In genomic region chr6:136763912-136764311, GRCm38 (mm10) we compare ENCODE assay signal across 17 mouse cellular contexts. TPM values are rescaled to one million over a fixed set of nuclear protein-coding genes. Genes with fewer than 3 reads are reported as not detected.
A peak's percentile ranks its signal among the peaks of the same experiment; 100 is the strongest.
DNase-seq lines count a peak whose midpoint lies in the region; ATAC-seq and TF ChIP-seq lines count a peak whose summit lies in the region.
"Had no signal": no experiment of that assay in that cellular context is flagged by ENCODE, and none has a peak within 500 bp of the region (broad histone marks: within the 10 kb centered on the region; RNA-seq: fewer than 3 reads in every experiment).

No protein-coding gene starts in this region.

- H3K4me3 ChIP-seq in forebrain, postnatal 0 days (ENCODE audit: low read depth, low read length), result no peak overlapping the region
- H3K4me3 ChIP-seq in forebrain, embryonic 12.5 days (replicated peaks), result no peak overlapping the region
- no peak overlapping the region for H3K4me3 ChIP-seq in hindbrain, embryonic 13.5 days
- H3K4me3 ChIP-seq in hindbrain, embryonic 12.5 days, result no peak overlapping the region
- no peak overlapping the region for H3K4me3 ChIP-seq in midbrain, embryonic 13.5 days (replicated peaks)
- H3K4me3 ChIP-seq in midbrain, embryonic 16.5 days (ENCODE audit: low read depth, low read length), result no peak overlapping the region
- H3K4me3 ChIP-seq in small intestine, adult 2 months (ENCODE audit: low read depth, low read length), result no peak overlapping the region
- no peak overlapping the region for H3K4me3 ChIP-seq in forebrain, embryonic 10.5 days
- H3K4me3 ChIP-seq: neural tube, embryonic 12.5 days had no signal

- TF ChIP-seq POLR2A in small intestine, adult 2 months (IDR thresholded peaks at IDR 0.05; ENCODE audit: low read depth, low read length), result no peak

- peak; percentile 75 for ATAC-seq in forebrain, postnatal 0 days
- no peak for ATAC-seq in forebrain, embryonic 12.5 days (ENCODE audit: low FRiP score)
- 0 out of 2 replicates have a peak, but pooled peaks have one; percentile 52 for ATAC-seq in hindbrain, embryonic 13.5 days (ENCODE audit: low FRiP score)
- no peak for ATAC-seq in hindbrain, embryonic 12.5 days (ENCODE audit: low FRiP score)
- ATAC-seq in midbrain, embryonic 13.5 days, result peak; percentile 50; the same call in 1 of the 2 replicates
- ATAC-seq in midbrain, embryonic 16.5 days, result no peak
- ATAC-seq: forebrain, embryonic 16.5 days had no signal

- no peaks in the 10 kb centered on the region for H3K36me3 ChIP-seq in forebrain, postnatal 0 days (ENCODE audit: insufficient read depth)
- no peaks in the 10 kb centered on the region for H3K36me3 ChIP-seq in forebrain, embryonic 12.5 days (replicated peaks)
- H3K36me3 ChIP-seq in hindbrain, embryonic 13.5 days, result no peaks in the 10 kb centered on the region
- no peaks in the 10 kb centered on the region for H3K36me3 ChIP-seq in hindbrain, embryonic 12.5 days
- no peaks in the 10 kb centered on the region for H3K36me3 ChIP-seq in midbrain, embryonic 13.5 days
- H3K36me3 ChIP-seq in midbrain, embryonic 16.5 days (ENCODE audit: control insufficient read depth, insufficient read depth, low read length), result no peaks in the 10 kb centered on the region
- peaks cover 58% of the 10 kb centered on the region for H3K36me3 ChIP-seq in small intestine, adult 2 months (ENCODE audit: control insufficient read depth, insufficient read depth, low read length)
- no peaks in the 10 kb centered on the region for H3K36me3 ChIP-seq in forebrain, embryonic 10.5 days (replicated peaks)
- H3K36me3 ChIP-seq: neural tube, embryonic 12.5 days had no signal

- TF ChIP-seq CTCF in forebrain, postnatal 0 days (IDR thresholded peaks at IDR 0.05; ENCODE audit: low read depth), result no peak
- no peak for TF ChIP-seq CTCF in small intestine, adult 2 months (IDR thresholded peaks at IDR 0.05; ENCODE audit: extremely low read depth, insufficient read length, insufficient replicate concordance, low read depth, low read length)

- no peak overlapping the region for H3K4me2 ChIP-seq in forebrain, postnatal 0 days (ENCODE audit: low read depth)
- H3K4me2 ChIP-seq in forebrain, embryonic 12.5 days, result no peak overlapping the region
- H3K4me2 ChIP-seq in hindbrain, embryonic 13.5 days, result no peak overlapping the region
- H3K4me2 ChIP-seq in hindbrain, embryonic 12.5 days (replicated peaks), result no peak overlapping the region
- no peak overlapping the region for H3K4me2 ChIP-seq in midbrain, embryonic 13.5 days (replicated peaks)
- H3K4me2 ChIP-seq in midbrain, embryonic 16.5 days (ENCODE audit: low read length), result no peak overlapping the region
- H3K4me2 ChIP-seq: neural tube, embryonic 12.5 days had no signal

- 72% methylated on average over 1 of the region's 1 CpGs for WGBS in forebrain, postnatal 0 days
- 90% methylated on average over 1 of the region's 1 CpGs for whole genome bisulfite sequencing in forebrain, embryonic 12.5 days
- 72% methylated on average over 1 of the region's 1 CpGs for WGBS in hindbrain, embryonic 13.5 days
- WGBS in hindbrain, embryonic 12.5 days, result 78% methylated on average over 1 of the region's 1 CpGs
- 97% methylated on average over 1 of the region's 1 CpGs for WGBS in midbrain, embryonic 13.5 days
- WGBS in midbrain, embryonic 16.5 days, result 78% methylated on average over 1 of the region's 1 CpGs
- 12% methylated on average over 1 of the region's 1 CpGs for WGBS in small intestine, adult 2 months
- WGBS in forebrain, embryonic 10.5 days, result 88% methylated on average over 1 of the region's 1 CpGs

- H3K27ac ChIP-seq in forebrain, postnatal 0 days (ENCODE audit: low read depth, low read length), result no peak overlapping the region
- H3K27ac ChIP-seq in forebrain, embryonic 12.5 days, result no peak overlapping the region
- H3K27ac ChIP-seq in hindbrain, embryonic 13.5 days, result no peak overlapping the region
- no peak overlapping the region for H3K27ac ChIP-seq in hindbrain, embryonic 12.5 days
- no peak overlapping the region for H3K27ac ChIP-seq in midbrain, embryonic 13.5 days
- H3K27ac ChIP-seq in midbrain, embryonic 16.5 days (ENCODE audit: low read length), result no peak overlapping the region
- H3K27ac ChIP-seq in small intestine, adult 2 months (ENCODE audit: insufficient read depth, low read depth, low read length), result peak overlapping the region; percentile 76; the same call in 1 of the 2 replicates
- no peak overlapping the region for H3K27ac ChIP-seq in forebrain, embryonic 10.5 days
- H3K27ac ChIP-seq: macrophage; neural tube, embryonic 12.5 days had no signal

- no peak overlapping the region for H3K9ac ChIP-seq in forebrain, postnatal 0 days
- H3K9ac ChIP-seq in forebrain, embryonic 12.5 days, result no peak overlapping the region
- no peak overlapping the region for H3K9ac ChIP-seq in hindbrain, embryonic 13.5 days
- H3K9ac ChIP-seq in hindbrain, embryonic 12.5 days, result no peak overlapping the region
- no peak overlapping the region for H3K9ac ChIP-seq in midbrain, embryonic 13.5 days (replicated peaks)
- no peak overlapping the region for H3K9ac ChIP-seq in midbrain, embryonic 16.5 days (ENCODE audit: low read depth, low read length)
- H3K9ac ChIP-seq: neural tube, embryonic 12.5 days had no signal

- no peaks in the 10 kb centered on the region for H3K27me3 ChIP-seq in forebrain, postnatal 0 days (ENCODE audit: insufficient read depth, low read length)
- H3K27me3 ChIP-seq in forebrain, embryonic 12.5 days, result no peaks in the 10 kb centered on the region
- H3K27me3 ChIP-seq in hindbrain, embryonic 13.5 days, result no peaks in the 10 kb centered on the region
- H3K27me3 ChIP-seq in hindbrain, embryonic 12.5 days, result no peaks in the 10 kb centered on the region
- no peaks in the 10 kb centered on the region for H3K27me3 ChIP-seq in midbrain, embryonic 13.5 days
- no peaks in the 10 kb centered on the region for H3K27me3 ChIP-seq in midbrain, embryonic 16.5 days (ENCODE audit: control insufficient read depth, insufficient read depth, low read depth, low read length)
- H3K27me3 ChIP-seq in small intestine, adult 2 months (ENCODE audit: control insufficient read depth, insufficient read depth, low read length), result no peaks in the 10 kb centered on the region
- no peaks in the 10 kb centered on the region for H3K27me3 ChIP-seq in forebrain, embryonic 10.5 days (ENCODE audit: poor library complexity, severe bottlenecking)
- H3K27me3 ChIP-seq: neural tube, embryonic 12.5 days had no signal

- H3K9me3 ChIP-seq in forebrain, postnatal 0 days (ENCODE audit: low read length), result no peaks in the 10 kb centered on the region
- no peaks in the 10 kb centered on the region for H3K9me3 ChIP-seq in forebrain, embryonic 12.5 days
- H3K9me3 ChIP-seq in hindbrain, embryonic 13.5 days, result no peaks in the 10 kb centered on the region
- H3K9me3 ChIP-seq in hindbrain, embryonic 12.5 days (replicated peaks), result no peaks in the 10 kb centered on the region
- no peaks in the 10 kb centered on the region for H3K9me3 ChIP-seq in midbrain, embryonic 13.5 days
- no peaks in the 10 kb centered on the region for H3K9me3 ChIP-seq in midbrain, embryonic 16.5 days (replicated peaks; ENCODE audit: control insufficient read depth, low read length, poor library complexity, severe bottlenecking)
- no peaks in the 10 kb centered on the region for H3K9me3 ChIP-seq in forebrain, embryonic 10.5 days
- H3K9me3 ChIP-seq: neural tube, embryonic 12.5 days had no signal

- no peaks in the 10 kb centered on the region for H3K4me1 ChIP-seq in forebrain, postnatal 0 days (ENCODE audit: insufficient read depth)
- no peaks in the 10 kb centered on the region for H3K4me1 ChIP-seq in forebrain, embryonic 12.5 days
- H3K4me1 ChIP-seq in hindbrain, embryonic 13.5 days (replicated peaks), result no peaks in the 10 kb centered on the region
- H3K4me1 ChIP-seq in hindbrain, embryonic 12.5 days, result no peaks in the 10 kb centered on the region
- no peaks in the 10 kb centered on the region for H3K4me1 ChIP-seq in midbrain, embryonic 13.5 days (replicated peaks)
- H3K4me1 ChIP-seq in midbrain, embryonic 16.5 days (ENCODE audit: control insufficient read depth, insufficient read depth, low read length), result no peaks in the 10 kb centered on the region
- peaks cover 20% of the 10 kb centered on the region; the same call in 1 of the 2 replicates for H3K4me1 ChIP-seq in small intestine, adult 2 months (ENCODE audit: control insufficient read depth, insufficient read depth, insufficient read length, low read length)
- no peaks in the 10 kb centered on the region for H3K4me1 ChIP-seq in forebrain, embryonic 10.5 days
- H3K4me1 ChIP-seq: neural tube, embryonic 12.5 days had no signal

- peak; percentile 4 for DNase-seq in forebrain, postnatal 0 days
- no peak for DNase-seq in forebrain, embryonic 10.5 days (ENCODE audit: extremely low spot score, low spot score)
- DNase-seq: adrenal gland, postnatal 25 days; cerebellum, adult 9-11 months; embryo, embryonic 11 days; kidney, adult 11 months; kidney, postnatal 14 days had no signal

RNA-seq across cellular contexts. Expression of gene Gucy2c, which starts 17.7 kb away (rescaled TPM):
- 0.54 and 0.67 TPM in 2 replicates for total RNA-seq in forebrain, postnatal 0 days (2014; rRNA removed)
- polyA plus RNA-seq in forebrain, postnatal 0 days (2015; fragmentation: Nextera tagmentation; extraction: Ambion mirVana), result 0.14 and 0.42 TPM in 2 replicates
- polyA plus RNA-seq in forebrain, embryonic 12.5 days (2016; fragmentation: Nextera tagmentation; extraction: Ambion mirVana), result 0.05 and 0.17 TPM in 2 replicates
- polyA plus RNA-seq in hindbrain, embryonic 13.5 days (2015; fragmentation: Nextera tagmentation; extraction: Ambion mirVana), result 0.09 and 0.17 TPM in 2 replicates
- 0.05 and 0.10 TPM in 2 replicates for polyA plus RNA-seq in hindbrain, embryonic 12.5 days (2016; fragmentation: Nextera tagmentation; extraction: Ambion mirVana)
- 0.50 and 1.0 TPM in 2 replicates for polyA plus RNA-seq in midbrain, embryonic 13.5 days (2015; fragmentation: Nextera tagmentation; extraction: Ambion mirVana)
- 0.69 and 0.71 TPM in 2 replicates for polyA plus RNA-seq in midbrain, embryonic 16.5 days (2015; fragmentation: Nextera tagmentation; extraction: Ambion mirVana)
- 26.6 and 69.2 TPM in 2 replicates for polyA plus RNA-seq in small intestine, adult 2 months (2012; rRNA removed)
- polyA plus RNA-seq in forebrain, embryonic 10.5 days (2016; fragmentation: Nextera tagmentation; extraction: Ambion mirVana), result not detected in 2 replicates
- total RNA-seq: adrenal gland, postnatal 25 days; gastrocnemius, adult 8-10 months had no signal
- polyA plus RNA-seq: macrophage had no signal

RNA-seq across cellular contexts. Expression of gene Hist4h4, which starts 40.3 kb away (rescaled TPM):
- 19.4 and 39.2 TPM in 2 replicates for total RNA-seq in forebrain, postnatal 0 days (2014; rRNA removed)
- 0.42 and 0.45 TPM in 2 replicates for polyA plus RNA-seq in forebrain, postnatal 0 days (2015; fragmentation: Nextera tagmentation; extraction: Ambion mirVana)
- polyA plus RNA-seq in forebrain, embryonic 12.5 days (2016; fragmentation: Nextera tagmentation; extraction: Ambion mirVana), result 0.47 and 0.79 TPM in 2 replicates
- polyA plus RNA-seq in hindbrain, embryonic 13.5 days (2015; fragmentation: Nextera tagmentation; extraction: Ambion mirVana), result 0.65 and 0.90 TPM in 2 replicates
- polyA plus RNA-seq in hindbrain, embryonic 12.5 days (2016; fragmentation: Nextera tagmentation; extraction: Ambion mirVana), result 0.51 and 0.72 TPM in 2 replicates
- polyA plus RNA-seq in midbrain, embryonic 13.5 days (2015; fragmentation: Nextera tagmentation; extraction: Ambion mirVana), result 1.1 TPM in 2 replicates
- 0.68 and 0.70 TPM in 2 replicates for polyA plus RNA-seq in midbrain, embryonic 16.5 days (2015; fragmentation: Nextera tagmentation; extraction: Ambion mirVana)
- 2.0 and 3.9 TPM in 2 replicates for polyA plus RNA-seq in small intestine, adult 2 months (2012; rRNA removed)
- 0.38 and 0.49 TPM in 2 replicates for polyA plus RNA-seq in forebrain, embryonic 10.5 days (2016; fragmentation: Nextera tagmentation; extraction: Ambion mirVana)
- polyA plus RNA-seq: macrophage had no signal

RNA-seq across cellular contexts. Expression of gene H2afj, which starts 44.1 kb away (rescaled TPM):
- total RNA-seq in forebrain, postnatal 0 days (2014; rRNA removed), result 31.7 and 47.5 TPM in 2 replicates
- polyA plus RNA-seq in forebrain, postnatal 0 days (2015; fragmentation: Nextera tagmentation; extraction: Ambion mirVana), result 119 and 159 TPM in 2 replicates
- polyA plus RNA-seq in forebrain, embryonic 12.5 days (2016; fragmentation: Nextera tagmentation; extraction: Ambion mirVana), result 121 and 128 TPM in 2 replicates
- 116 and 125 TPM in 2 replicates for polyA plus RNA-seq in hindbrain, embryonic 13.5 days (2015; fragmentation: Nextera tagmentation; extraction: Ambion mirVana)
- polyA plus RNA-seq in hindbrain, embryonic 12.5 days (2016; fragmentation: Nextera tagmentation; extraction: Ambion mirVana), result 115 and 121 TPM in 2 replicates
- 113 and 121 TPM in 2 replicates for polyA plus RNA-seq in midbrain, embryonic 13.5 days (2015; fragmentation: Nextera tagmentation; extraction: Ambion mirVana)
- 106 and 119 TPM in 2 replicates for polyA plus RNA-seq in midbrain, embryonic 16.5 days (2015; fragmentation: Nextera tagmentation; extraction: Ambion mirVana)
- polyA plus RNA-seq in small intestine, adult 2 months (2012; rRNA removed), result 401 and 773 TPM in 2 replicates
- 101 and 103 TPM in 2 replicates for polyA plus RNA-seq in forebrain, embryonic 10.5 days (2016; fragmentation: Nextera tagmentation; extraction: Ambion mirVana)

Comparison
In these comparisons a context has a peak if more than half of its experiments do, and no peak if none do; other contexts are left out.
1. ATAC-seq: peak in forebrain, postnatal 0 days (single experiment), hindbrain, embryonic 13.5 days (single experiment) and midbrain, embryonic 13.5 days (single experiment); none in forebrain, embryonic 12.5 days (single experiment), hindbrain, embryonic 12.5 days (single experiment) and midbrain, embryonic 16.5 days (single experiment).
2. RNA of gene Gucy2c, which starts 17.7 kb away (polyA plus RNA-seq): 26.6 to 69.2 TPM in small intestine, adult 2 months; 0.50 to 1.0 TPM in midbrain, embryonic 13.5 days, 0.69 to 0.71 TPM in midbrain, embryonic 16.5 days, 0.14 to 0.42 TPM in forebrain, postnatal 0 days, 0.05 to 0.17 TPM in forebrain, embryonic 12.5 days, 0.05 to 0.10 TPM in hindbrain, embryonic 12.5 days, 0.09 to 0.17 TPM in hindbrain, embryonic 13.5 days and not detected in forebrain, embryonic 10.5 days; every median in the first group is over 10 times any median in the second.